Mouse (Mus musculus) liver (tissue): ENCODE results near the gene 9430038I01Rik.
"Not testable (repeated sequence)": the region's sequence is repeated elsewhere in the genome, so short reads cannot be mapped to it uniquely, and the experiment has no call there.

Source experiments
- DNase-seq: peaks from one replicate; pipeline ENCODE4 v3.0.0-alpha.2; 2020; ENCODE audit warnings: mixed read lengths

9430038I01Rik gene

DNA sequence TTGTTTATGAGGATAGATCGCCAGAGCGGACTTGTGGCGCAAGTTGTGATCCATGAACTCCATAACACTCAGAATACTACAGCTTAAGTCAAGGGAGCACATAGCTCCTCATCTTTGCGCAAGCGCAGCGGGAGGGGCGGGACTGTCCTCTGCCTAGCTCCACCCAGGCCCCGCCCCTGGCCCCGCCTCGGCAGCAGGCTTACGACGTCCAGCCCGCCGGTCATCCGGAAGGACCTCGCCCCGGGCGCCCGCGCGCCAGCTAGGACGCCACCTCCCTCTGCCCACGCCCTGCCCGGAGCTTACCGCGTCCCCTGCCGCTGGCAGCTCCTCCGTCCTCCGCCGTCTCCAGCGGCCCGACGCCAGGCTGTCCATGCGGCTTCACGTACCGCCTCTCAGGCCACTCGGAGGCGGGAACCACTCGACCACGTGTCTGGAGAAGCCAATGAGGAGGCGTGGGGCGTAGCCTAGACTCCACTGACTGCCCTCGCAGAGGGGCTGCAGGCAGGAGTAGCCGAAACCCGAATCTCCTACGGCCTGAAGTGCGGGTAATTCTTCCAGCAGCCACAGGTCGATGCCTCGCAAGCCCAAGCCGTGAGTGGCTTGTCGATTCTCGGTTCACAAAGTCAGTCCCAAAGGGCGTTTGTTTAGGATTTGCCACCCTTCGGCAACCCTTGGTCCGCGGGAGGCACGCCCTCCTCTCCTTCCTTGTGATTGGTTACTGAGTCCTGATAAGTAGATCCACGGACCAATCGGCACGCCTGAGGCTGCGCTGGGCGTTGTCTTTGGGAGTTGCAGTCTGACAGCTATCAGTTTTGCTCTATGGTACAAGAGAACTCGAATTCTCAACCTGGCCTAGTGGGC, at the start of gene 9430038I01Rik:
9430038I01Rik (minus strand) TSS at position 426 of the 861 bp plus-strand sequence.
- peak; percentile 96 for DNase-seq

DNA sequence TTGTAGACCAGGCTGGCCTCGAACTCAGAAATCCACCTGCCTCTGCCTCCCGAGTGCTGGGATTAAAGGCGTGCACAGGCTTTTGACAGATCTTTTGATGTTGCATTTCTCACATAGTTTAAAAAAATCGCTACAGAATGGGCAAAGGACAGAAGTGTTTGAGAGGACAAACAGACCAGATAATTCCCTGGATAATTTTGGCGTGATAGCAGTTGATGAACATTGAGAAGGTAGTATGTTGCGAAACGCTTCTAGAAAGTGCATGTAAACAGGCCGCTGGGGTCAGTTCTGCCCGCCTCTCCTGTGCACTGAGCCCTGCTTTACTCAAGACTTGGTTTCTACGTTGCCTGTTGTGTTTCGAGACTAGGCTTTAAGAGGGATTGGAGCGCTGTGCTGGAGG, 34.8 kb upstream of the 9430038I01Rik start:
- DNase-seq, result no peak

DNA sequence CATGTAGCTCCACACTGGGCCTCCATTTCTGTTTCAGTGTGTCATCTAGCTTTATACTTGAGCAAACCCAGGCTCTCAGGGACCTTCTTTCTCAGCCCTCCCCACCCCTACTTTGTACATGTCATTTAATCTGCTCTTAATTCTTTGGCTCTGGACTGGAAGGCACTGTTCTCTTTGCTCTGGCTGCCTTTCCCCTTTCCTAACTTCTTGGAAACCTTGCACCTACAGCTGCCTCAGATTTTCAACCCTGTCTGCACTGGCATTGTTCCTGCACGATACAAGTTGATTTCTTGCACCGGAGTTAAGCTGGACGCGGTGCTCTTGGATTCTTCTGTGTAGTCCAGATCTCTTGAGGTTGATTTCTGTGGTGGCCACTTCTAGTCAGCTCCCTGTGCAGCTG, 32.4 kb upstream of the 9430038I01Rik start:
- DNase-seq, result no peak

DNA sequence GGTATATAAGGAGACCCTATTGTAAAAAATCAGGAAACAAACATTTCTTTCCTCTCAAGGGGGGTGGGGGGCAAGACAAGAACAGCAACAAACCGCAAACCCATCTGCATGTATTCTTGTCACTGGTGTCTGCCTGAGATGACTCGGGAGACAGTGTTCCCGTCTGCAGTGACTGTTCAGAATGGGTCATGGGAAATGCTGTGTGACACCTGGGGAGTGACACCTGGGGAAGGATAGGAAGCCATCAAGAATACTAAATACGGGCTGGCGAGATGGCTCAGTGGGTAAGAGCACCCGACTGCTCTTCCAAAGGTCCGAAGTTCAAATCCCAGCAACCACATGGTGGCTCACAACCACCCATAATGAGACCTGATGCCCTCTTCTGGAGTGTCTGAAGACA, 28.4 kb upstream of the 9430038I01Rik start:
- not testable (repeated sequence) for DNase-seq

DNA sequence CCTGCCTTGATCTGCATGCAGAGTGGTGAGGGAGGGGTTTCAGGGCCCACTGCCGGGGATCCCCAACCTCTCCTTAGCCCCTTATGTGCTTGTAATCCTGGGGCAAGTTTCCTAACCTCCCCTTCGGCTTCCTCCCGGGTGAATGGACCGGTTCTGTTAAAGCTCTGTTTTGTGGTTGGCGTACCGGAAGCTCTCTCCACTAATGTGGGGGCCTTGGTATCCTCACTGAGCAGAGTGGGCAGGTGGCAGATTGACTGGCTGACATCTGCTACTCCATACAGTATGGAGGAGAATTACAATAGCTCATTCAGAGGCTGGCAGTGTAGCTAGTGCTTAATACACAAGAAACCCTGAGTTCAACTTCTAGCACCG, 27.6 kb upstream of the 9430038I01Rik start:
- no peak for DNase-seq

DNA sequence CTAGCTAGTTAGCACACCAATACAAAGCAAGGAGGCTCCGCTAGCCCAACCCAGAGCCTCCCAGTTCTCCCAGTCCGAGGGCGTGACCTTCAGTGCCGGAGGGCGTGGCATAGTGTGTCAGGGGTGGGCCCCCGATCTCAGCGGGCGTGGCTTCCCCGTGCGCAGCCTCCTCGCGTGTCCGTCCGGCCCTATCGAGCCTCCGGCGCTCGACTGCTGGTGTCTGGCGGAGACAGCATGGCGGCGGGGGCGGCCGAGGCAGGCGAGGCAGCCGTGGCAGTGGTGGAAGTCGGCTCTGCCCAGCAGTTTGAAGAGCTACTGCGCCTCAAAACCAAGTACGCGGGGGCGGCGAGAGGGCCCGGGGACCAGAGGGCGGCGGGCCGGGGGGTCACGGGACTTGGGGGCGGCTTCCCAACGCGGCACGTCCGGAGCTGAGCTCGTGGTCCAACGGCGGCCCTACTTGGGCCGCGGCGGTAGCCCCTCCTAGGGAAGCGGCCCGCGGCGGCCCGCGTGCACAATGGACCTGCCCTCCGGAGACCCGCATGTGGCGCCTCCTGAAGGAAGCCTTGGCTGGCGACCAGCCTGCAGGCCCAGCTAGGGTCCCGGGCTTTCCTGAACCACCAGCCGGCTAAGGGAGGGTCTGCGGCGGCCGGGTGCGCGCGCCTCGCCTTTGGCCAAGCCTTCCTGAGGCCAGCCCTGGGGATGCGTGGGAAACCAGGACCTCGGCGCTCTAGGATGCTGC, 27.0 kb upstream of the 9430038I01Rik start, which contains the start of gene Glrx3:
Glrx3 (plus strand) TSS at position 175 of the 739 bp plus-strand sequence.
- DNase-seq, result peak; percentile 97

DNA sequence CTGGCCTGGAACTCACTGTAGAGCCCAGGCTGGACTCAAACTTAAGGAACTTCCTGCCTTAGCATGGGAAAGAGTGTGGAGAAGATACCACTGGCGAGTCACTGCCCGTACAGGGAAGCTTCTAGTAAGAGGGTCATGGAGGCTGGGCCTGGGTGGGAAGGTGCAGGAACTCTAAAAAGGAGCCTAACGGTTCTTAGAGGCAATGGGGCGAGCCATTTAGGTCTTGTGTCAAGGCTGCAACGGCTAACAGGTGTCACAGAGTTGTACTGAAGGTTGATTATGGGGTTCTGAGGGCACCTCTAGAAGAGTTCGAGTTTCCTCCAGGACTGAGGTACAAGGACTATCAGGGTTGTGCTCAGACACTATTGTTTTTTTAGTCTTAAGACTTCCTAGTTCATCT, 26.3 kb upstream of the 9430038I01Rik start:
- no peak for DNase-seq

DNA sequence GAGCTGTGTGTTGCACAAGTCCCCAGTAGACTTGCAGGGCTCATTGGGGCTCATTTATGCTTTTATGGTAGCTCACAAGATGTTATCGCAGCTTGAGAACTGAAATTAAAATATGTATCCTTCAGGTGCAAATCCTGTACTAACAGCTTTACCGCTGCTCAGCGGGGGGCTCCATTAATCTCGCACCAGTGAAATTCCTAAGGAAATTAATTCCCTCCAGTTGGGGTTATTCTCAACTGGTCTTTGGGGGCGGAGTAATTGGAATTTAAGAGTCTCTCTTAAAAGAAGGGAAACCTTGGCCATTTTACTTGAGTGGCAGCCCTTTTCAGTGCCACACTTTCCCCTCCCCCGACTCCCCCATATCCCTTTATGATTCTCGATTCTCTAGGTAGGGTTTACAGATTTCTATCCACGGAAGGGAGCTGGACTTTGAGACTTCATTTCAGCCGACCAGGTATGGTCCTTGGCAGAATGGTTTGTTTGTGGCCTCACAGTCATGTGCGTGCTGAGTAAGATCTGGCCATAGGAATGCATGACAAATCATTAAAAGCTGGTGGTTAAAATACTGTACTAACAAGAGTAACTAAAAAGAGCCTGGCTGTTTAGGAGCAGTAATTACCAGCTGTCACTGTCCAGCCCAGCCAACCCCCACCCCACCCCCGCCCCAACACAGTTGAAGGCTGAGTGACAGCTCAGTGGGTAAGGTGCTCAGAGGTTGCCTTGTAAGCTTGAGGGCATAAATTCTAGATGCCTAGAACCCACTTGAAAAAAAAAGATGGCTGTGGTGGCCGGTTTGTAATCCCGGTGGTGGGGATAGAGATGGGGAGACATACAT, 21.4 kb upstream of the 9430038I01Rik start:
- no peak for DNase-seq

DNA sequence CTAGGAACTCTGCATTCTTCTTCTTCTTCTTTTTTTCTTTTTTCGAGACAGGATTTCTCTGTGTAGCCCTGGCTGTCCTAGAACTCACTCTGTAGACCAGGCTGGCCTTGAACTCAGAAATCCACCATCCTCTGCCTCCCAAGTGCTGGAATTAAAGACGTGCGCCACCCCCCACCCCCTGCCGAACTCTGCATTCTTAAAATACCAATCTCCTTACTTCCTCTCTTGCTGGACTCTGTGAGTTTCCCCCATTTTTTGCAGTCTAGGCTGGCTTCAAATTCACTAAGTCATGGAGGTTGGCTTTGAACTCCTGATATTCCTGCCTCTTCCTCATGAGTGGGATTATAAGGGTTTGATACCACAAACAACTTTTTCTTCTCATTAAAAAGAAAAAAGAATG, 16.1 kb upstream of the 9430038I01Rik start:
- no peak for DNase-seq

DNA sequence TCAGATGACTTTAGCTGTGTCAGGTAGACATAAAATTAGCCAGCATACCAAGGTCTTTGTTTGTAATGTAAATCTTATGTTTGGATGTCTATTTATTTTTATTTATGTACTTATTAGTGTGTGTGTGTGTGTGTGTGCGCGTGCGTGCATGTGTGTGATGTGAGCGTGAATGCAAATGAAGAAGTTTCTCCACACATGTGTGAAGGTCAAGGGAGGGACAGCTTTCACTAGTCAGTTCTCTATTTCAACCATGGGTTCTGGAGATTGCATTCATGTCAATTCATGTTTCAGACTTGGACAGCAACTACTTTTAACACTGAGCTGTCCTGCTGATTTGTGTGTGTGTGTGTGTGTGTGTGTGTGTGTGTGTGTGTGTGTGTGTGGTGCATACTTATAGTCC, 10.7 kb upstream of the 9430038I01Rik start:
- no peak for DNase-seq

DNA sequence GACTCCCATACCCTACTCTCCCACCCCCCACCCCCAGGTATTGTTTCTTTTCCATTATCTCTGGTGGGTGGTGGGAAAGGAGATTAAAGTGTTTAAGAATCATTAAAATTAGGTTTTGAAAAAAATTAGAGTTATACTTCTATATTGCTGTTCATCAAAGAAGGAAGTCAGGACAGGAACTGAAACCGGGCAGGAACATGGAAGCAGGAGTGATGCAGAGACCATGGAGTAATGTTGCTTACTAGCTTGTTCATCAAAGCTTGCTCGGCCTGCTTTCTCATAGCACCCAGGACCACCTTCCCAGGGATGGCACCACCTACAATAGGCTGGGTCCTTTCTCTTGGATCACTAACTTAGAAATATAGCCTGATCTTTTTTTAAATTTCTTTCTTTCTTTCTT, 10.0 kb upstream of the 9430038I01Rik start:
- DNase-seq, result no peak

DNA sequence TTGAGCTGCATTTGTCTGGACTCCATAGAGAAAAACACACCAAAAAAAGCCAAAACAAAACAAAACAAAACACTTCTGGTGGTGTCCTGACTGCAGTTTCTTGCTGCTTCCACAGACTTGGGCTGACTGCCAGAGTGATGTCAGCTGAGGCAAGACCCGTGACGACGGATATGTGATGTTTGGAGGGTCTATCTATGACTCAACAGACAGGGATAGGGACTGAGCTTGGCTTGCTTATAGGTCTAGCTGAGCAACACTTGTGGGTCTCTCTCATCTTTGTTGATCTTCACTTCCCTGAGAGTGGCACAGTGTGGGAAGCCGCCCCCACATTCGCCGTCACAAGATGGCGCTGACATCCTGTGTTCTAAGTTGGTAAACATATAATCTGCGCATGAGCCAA, 4.1 kb upstream of the 9430038I01Rik start:
- no peak for DNase-seq

DNA sequence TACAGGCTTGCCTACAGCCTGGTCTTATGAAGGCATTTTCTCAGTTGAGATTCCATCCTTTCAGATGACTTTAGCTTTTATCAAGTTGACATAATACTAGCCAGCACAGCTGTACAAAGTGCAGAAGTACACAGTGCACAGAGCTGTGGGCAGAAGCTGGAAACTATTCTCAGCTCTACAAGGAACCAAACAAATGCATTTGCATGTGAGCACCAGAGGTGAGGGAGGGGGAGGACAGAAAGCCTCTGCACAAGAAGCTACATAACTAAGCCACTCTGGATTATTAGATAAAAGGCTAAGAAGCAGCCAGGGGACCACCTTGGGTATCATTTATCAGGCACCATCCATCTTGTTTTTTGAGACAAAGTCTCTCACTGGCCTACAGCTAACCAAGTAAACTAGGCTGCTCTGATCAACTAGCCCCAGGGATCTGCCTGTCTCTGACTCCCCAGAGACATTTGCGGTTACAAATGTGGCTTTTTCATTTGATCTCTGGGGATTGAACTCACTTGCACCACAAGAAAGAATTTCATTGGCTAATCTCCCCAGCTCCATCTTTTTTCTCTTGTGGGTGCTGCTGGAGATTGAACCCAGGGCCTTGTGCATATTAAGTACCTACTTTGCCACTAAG, 3.0 kb downstream of the 9430038I01Rik start:
- no peak for DNase-seq

DNA sequence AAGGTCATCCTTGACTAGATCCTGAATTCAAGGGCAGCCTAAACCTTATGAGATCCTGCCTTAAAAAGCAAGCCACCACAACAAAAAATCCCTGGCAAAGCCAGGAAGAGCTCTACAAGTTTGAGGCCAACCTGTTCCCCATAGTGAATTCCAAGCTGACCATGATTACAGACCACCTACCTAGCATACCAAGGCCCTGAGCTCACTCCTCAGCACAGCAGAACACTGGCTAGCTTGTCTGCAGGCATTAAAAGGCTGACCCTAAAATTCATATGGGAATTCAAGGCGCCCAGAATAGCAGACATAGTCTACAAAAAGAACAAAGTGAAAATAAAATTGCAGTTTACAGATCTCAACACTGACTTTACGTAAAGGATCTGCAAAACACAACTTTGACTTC, 6.4 kb downstream of the 9430038I01Rik start:
- no peak for DNase-seq

DNA sequence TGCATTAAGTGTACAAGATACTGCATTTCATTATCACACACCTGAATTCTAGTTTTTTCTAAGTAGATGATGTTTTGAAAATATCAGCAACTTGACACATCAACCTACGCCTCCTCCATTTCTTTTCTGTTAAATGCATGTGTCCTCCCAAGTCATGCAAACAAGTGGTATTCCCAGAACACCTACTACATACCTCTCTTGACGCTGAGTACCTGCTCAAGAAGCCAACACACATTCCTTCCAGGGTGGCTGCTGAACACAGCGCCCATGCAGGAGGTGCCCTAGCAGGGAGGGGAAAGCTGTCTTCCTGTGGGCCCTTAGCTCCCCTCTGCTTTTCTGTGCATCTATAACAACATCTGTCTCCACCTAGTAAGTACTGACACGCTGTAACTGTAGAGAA, 11.6 kb downstream of the 9430038I01Rik start:
- DNase-seq, result no peak

DNA sequence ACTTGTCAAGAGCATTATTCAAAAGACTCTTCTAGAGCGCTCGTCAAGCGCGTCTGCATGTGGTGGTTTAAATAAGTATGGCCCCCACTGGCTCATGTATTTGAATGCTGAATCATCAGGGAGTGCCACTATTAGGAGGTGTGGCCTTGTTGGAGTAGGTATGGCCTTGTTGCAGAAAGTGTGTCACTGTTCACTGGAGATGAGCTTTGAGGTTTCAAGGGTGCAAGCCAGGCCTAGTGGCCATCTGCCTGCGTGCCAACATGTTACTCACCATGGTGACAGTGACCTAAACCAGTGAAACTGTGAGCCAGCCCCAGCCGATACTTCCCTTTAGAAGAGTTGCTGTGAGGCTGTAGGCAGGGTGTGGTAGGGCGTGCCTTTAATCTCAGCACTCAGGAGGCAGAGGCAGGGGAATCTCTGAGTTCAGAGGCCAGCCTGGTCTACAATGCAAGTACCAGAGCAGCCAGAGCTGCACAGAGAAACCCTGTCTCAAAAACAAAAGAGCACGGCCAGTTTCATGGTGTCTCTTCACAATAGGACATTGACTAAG, 13.1 kb downstream of the 9430038I01Rik start:
- no peak for DNase-seq

DNA sequence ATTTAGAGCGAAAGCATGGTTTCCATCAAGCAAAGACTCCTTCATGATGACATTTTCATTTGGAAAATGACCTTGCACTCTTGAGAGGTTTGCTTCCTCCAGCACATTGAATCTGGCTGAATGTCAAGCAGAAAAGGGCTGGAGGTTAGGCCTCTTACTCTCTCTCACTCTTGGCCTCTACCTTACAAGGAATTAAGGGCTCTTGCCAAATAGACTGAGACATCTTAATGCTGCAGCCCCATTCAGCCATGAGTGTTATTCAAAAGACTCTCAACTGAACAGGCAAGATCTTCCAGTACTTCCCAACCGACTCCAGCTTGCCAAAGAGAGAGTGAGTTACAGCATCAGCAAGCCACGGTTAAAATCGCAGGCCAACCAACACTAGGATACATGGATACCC, 15.1 kb downstream of the 9430038I01Rik start:
- DNase-seq, result no peak

DNA sequence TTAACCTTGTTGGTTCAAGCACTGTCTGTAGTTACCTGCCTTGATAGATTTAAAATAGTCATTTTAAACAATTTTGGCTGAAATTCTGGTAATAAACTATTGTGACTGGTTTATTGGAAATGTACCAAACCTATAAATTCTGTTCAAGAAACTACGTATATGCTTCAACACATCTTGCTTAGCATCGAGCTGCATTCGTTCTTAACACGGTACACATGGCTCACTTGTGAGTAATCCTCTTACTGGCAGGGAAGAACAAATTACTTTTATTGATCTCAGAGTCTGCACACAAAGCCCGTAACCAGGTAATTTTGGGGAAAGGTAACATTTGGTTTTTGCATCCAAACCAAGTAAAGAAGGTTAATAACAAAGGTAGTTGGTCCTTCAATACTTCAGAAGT, 22.7 kb downstream of the 9430038I01Rik start:
- DNase-seq, result no peak

DNA sequence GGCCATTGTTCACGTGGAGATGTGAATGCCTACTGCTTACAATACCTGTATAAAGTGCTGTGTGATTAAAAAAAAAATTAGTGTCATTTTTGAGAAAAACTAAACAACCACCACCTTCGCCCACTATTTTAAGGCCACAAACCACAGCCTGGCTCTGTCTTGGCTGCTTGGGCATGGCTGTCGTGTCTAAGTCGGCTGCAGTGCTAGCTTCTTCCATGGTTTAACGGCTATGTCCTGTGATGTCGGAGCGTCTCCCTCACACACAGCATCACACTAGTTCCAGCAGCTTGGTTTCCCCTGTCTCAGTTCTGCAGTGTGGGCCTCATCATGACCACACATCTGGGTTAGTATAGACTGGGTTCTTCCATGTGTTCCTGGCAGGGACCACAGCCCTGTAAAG, 35.6 kb downstream of the 9430038I01Rik start:
- DNase-seq, result no peak

DNA sequence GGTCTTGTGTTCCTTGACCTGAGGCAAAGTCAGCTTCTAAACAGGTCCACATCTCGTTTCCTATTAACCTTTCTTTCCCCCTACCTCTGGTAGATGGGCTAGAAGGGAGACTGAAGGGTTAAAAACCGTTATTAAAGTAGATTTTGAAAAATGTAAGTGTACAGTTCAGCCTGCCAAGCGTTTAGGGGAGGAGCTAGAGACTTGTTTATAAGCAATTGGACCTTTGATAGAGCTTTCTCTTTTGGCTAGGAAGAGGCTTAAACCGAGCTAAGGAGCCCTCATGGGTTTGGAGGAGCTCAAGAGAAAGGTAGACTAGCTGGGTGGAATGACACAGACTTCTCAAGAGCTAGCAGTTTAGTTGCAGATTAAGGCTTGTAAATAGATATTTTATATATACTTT, 38.8 kb downstream of the 9430038I01Rik start:
- DNase-seq, result no peak

DNA sequence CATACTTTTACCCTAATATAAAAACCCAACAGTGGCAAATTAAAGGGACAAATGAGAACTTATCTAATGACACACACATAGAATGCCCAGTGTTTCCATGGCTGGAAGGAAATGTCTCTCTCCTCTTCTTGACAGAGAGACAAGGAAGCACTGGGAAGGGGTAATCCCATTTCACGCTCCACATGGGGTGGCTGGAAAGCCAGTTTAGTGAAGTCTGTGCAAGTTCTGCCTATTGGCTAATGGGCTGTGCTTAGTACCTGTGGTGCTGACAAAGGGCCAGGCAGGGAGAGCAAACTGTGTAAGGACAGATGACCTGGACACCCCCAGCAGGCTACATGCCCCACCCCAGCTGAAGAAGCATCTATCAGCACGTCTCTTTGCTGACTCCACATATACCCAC, 40.4 kb downstream of the 9430038I01Rik start:
- DNase-seq, result no peak

DNA sequence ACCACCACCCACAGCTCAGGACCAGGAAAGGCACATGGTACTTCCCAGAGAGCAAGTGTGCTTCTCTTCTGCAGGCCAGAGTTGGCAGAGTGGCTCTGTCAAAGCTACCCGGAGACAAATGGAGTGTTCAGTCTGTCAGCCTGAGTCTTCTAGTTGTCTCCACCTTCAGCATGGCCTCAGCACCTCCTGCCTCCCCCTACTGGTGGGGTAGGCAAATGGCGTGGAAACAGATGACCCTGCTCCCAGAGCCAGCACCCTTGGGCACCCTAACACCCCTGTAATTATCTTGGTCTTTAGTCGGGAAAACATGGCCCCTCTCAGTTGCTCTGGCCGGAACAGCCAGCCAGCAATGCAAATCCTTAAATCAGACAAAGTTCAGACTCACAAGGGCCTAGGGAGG, 43.8 kb downstream of the 9430038I01Rik start:
- DNase-seq, result no peak
